Mouse (Mus musculus) liver, adult 2 months (tissue): ENCODE results near the gene Lpcat3. TPM values are rescaled to one million over a fixed set of nuclear protein-coding genes. Genes with fewer than 3 reads are reported as not detected.

Source experiments
- DNase-seq: peaks from one replicate; pipeline ENCODE4 v3.0.0-alpha.2; 2011; ENCODE audit warnings: low read depth, low spot score; ENCODE audit errors: extremely low read depth
- H3K27ac ChIP-seq: fragments of 200-500 bp; replicated peaks from 2 replicates; pipeline ENCODE4 v1.5.1; 2012; ENCODE audit warnings: low read depth, mild to moderate bottlenecking, control low read depth, inconsistent platforms, low read length; ENCODE audit not compliant: insufficient read depth
- H3K27me3 ChIP-seq: fragments of 200-500 bp; 2 replicates; pipeline ENCODE4 v1.6.1; 2012; ENCODE audit warnings: mild to moderate bottlenecking, moderate library complexity, low read length, inconsistent platforms; ENCODE audit not compliant: control insufficient read depth, insufficient read depth
- H3K36me3 ChIP-seq: fragments of 200-500 bp; 2 replicates; pipeline ENCODE4 v1.6.1; 2012; ENCODE audit warnings: low read length, inconsistent platforms; ENCODE audit not compliant: control insufficient read depth, insufficient read depth
- H3K4me1 ChIP-seq: fragments of 200-500 bp; 2 replicates; pipeline ENCODE4 v1.6.1; 2011; ENCODE audit warnings: low read length; ENCODE audit not compliant: control insufficient read depth, insufficient read depth
- H3K4me3 ChIP-seq: fragments of 200-500 bp; 2 replicates; pipeline ENCODE4 v1.5.1; 2011; ENCODE audit warnings: low read depth, mild to moderate bottlenecking, control low read depth, low read length, moderate library complexity; ENCODE audit not compliant: insufficient read depth
- H3K79me2 ChIP-seq: fragments of 200-500 bp; 2 replicates; pipeline ENCODE4 v1.6.1; 2012; ENCODE audit warnings: inconsistent platforms, mild to moderate bottlenecking, low read length, moderate library complexity; ENCODE audit not compliant: control insufficient read depth, insufficient read depth
- H3K9ac ChIP-seq: fragments of 200-500 bp; 2 replicates; pipeline ENCODE4 v1.6.1; 2012; ENCODE audit warnings: low read depth, mild to moderate bottlenecking, control low read depth, inconsistent platforms, low read length
- CTCF ChIP-seq: fragments of 200-500 bp; IDR thresholded peaks from 2 replicates; pipeline ENCODE4 v1.5.1; 2011; ENCODE audit warnings: low read depth, low read length, control low read depth
- POLR2A ChIP-seq: fragments of 200-500 bp; IDR thresholded peaks from 2 replicates; pipeline ENCODE4 v1.6.1; 2011; ENCODE audit warnings: low read length, control low read depth; ENCODE audit not compliant: insufficient read depth; ENCODE audit errors: extremely low read depth
- WGBS: fragments of 180-500 bp; shearing (Covaris S2); methylation state at CpG from one replicate; pipeline ENCODE4 v1.1.7; 2018; 5-methylcytosine and 5-hydroxymethylcytosine counted together
- polyA plus RNA-seq: library from polyadenylated mRNA; depleted of rRNA; stranded (reverse); fragments of >200 nt; gene quantifications from 2 replicates; pipeline ENCODE4 v1.2.3, GENCODE M21; 2012
- total RNA-seq: library from RNA; depleted of rRNA; stranded (reverse); fragments of >200 nt; gene quantifications from 2 replicates; pipeline ENCODE4 v1.2.3, GENCODE M21; 2014

Gene Lpcat3
- total and polyA plus RNA-seq, 2 experiments, result 72.4 to 188 TPM

GRCm38 (mm10) chr6:124743647-124744046 is 80.8 kb downstream of the Lpcat3 start:
- Histone ChIP-seq H3K4me1 (peaks cover 19% of the 10 kb centered on the region), H3K4me3 (no peak overlapping the region), H3K36me3 (no peaks in the 10 kb centered on the region; the same call in 1 of the 2 replicates), H3K9ac (no peak overlapping the region), H3K27ac (no peak overlapping the region), H3K79me2 (no peaks in the 10 kb centered on the region), H3K27me3 (no peaks in the 10 kb centered on the region)
- WGBS, result 92% methylated on average over 8 of the region's 8 CpGs
- no peak for TF ChIP-seq CTCF
- no peak for TF ChIP-seq POLR2A
- DNase-seq, result no peak

GRCm38 (mm10) chr6:124744755-124745321 is 82.0 kb downstream of the Lpcat3 start:
- peak overlapping the region; percentile 49 for H3K9ac ChIP-seq
- no peaks in the 10 kb centered on the region; the same call in 1 of the 2 replicates for H3K36me3 ChIP-seq
- no peaks in the 10 kb centered on the region for H3K79me2 ChIP-seq
- peak overlapping the region; percentile 34; the same call in 1 of the 2 replicates for H3K4me3 ChIP-seq
- no peak for DNase-seq
- no peaks in the 10 kb centered on the region for H3K27me3 ChIP-seq
- peak overlapping the region; percentile 23; the same call in 1 of the 2 replicates for H3K27ac ChIP-seq
- peaks cover 9% of the 10 kb centered on the region for H3K4me1 ChIP-seq
- TF ChIP-seq CTCF (no peak), POLR2A (no peak)
- 71% methylated on average over 26 of the region's 26 CpGs for WGBS

GRCm38 (mm10) chr6:124745490-124746295 is 82.9 kb downstream of the Lpcat3 start:
- Histone ChIP-seq H3K27me3 (no peaks in the 10 kb centered on the region), H3K79me2 (no peaks in the 10 kb centered on the region), H3K36me3 (no peaks in the 10 kb centered on the region; the same call in 1 of the 2 replicates), H3K4me3 (peak overlapping the region; percentile 65), H3K9ac (peak overlapping the region; percentile 85), H3K4me1 (peaks cover 6% of the 10 kb centered on the region), H3K27ac (peak overlapping the region; percentile 50)
- TF ChIP-seq CTCF, result peak; percentile 81
- TF ChIP-seq POLR2A, result 0 out of 2 replicates have a peak, but pooled peaks have one; percentile 31
- 1% methylated on average over 83 of the region's 85 CpGs for WGBS
- peak; percentile 90 for DNase-seq

- TF ChIP-seq POLR2A (no peak), CTCF (no peak)
- 41% methylated on average over 8 of the region's 8 CpGs for WGBS
- Histone ChIP-seq H3K9ac (peak overlapping the region; percentile 85), H3K79me2 (peaks cover 2% of the 10 kb centered on the region; the same call in 1 of the 2 replicates), H3K27me3 (no peaks in the 10 kb centered on the region), H3K36me3 (no peaks in the 10 kb centered on the region; the same call in 1 of the 2 replicates), H3K4me3 (peak overlapping the region; percentile 65), H3K4me1 (peaks cover 6% of the 10 kb centered on the region), H3K27ac (peak overlapping the region; percentile 50; the same call in 1 of the 2 replicates)
- no peak for DNase-seq
Measured at GRCm38 (mm10) chr6:124746296-124746605, 83.4 kb downstream of the Lpcat3 start.

DNA sequence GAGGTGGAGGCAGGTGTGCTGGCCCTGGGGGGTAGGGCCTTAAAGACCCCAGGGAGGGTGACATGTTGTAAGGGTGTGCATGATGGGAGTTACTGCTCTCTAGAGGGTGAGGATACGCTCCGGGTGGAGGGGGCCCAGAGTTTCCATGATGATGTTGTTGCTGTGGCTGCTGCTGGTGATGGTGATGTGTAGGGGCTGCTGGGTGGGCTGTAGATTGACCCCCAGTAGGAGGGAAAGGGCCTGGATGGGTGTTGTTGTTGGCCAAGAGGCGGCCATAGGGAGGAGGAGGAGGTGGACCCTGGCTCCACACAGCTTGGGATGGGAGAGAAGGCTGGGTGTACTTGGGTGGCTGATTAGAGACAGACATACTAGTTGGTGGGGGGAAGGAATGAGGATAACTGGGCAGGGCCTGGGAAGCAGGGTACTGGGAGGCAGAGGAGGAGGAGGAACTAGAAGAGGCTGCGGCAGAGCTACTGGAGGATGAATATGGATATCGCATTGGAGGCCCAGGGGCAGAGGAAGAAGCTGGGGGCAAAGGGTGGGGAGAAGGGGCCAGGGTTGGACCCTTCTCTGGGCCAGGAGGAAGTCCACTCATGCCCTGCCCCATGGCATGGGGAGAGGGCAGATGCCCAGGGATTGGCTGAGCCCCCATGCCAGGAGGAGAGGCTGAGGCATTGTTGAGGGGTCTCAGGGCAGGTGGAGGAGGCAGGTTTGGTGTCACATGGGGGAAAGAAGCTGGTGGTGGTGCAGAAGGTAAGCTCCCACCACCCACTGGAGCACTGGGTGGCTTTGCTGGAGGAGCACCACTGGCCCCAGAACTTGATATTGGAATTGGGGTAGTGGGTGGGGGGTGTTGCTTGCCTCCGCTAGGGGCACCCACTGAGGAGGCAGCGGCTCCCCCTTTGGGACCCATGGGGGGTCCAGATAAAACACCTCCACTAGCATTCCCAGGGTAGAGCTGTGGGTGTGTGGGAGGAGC is 84.1 kb downstream of the Lpcat3 start:
- DNase-seq, result no peak
- Histone ChIP-seq H3K9ac (no peak overlapping the region), H3K79me2 (peaks cover 4% of the 10 kb centered on the region; the same call in 1 of the 2 replicates), H3K27me3 (no peaks in the 10 kb centered on the region), H3K36me3 (no peaks in the 10 kb centered on the region; the same call in 1 of the 2 replicates), H3K4me1 (peaks cover 5% of the 10 kb centered on the region), H3K27ac (no peak overlapping the region), H3K4me3 (no peak overlapping the region)
- WGBS, result 98% methylated on average over 7 of the region's 7 CpGs
- TF ChIP-seq POLR2A, result no peak
- TF ChIP-seq CTCF, result no peak
